Mouse (Mus musculus) spleen, embryonic (tissue): ENCODE data around the gene 6430548M08Rik.

Experiments used
- CTCF ChIA-PET: fragments of 350-600 bp; sonication (Branson Sonifier 250); formaldehyde crosslinking; loops from one replicate; lab custom pipeline; 2022; lab: Charles Lee

Gene 6430548M08Rik

GRCm38 (mm10) chr8:120143911-120144651, 30.1 kb downstream of the 6430548M08Rik start:
- CTCF ChIA-PET: no interaction called here

GRCm38 (mm10) chr8:120144652-120145301, 30.8 kb downstream of the 6430548M08Rik start:
- CTCF ChIA-PET: interaction anchor here (0.5 kb wide), 1 partner anchor 27 kb away, joined by 10 read pairs; no protein-coding TSS in a partner anchor

- CTCF ChIA-PET: no interaction called here
These were observed 32.1 kb downstream of the 6430548M08Rik start for GRCm38 (mm10) chr8:120146051-120146450.

GRCm38 (mm10) chr8:120150028-120150427, 36.1 kb downstream of the 6430548M08Rik start:
- CTCF ChIA-PET: no interaction called here

- CTCF ChIA-PET: interaction anchor here (0.6 kb wide), 1 partner anchor 110 kb away, joined by 7 read pairs; no protein-coding TSS in a partner anchor
These were observed 37.2 kb downstream of the 6430548M08Rik start for GRCm38 (mm10) chr8:120151151-120151550.

GRCm38 (mm10) chr8:120152636-120153035, 38.7 kb downstream of the 6430548M08Rik start:
- CTCF ChIA-PET: interaction anchor here (0.6 kb wide), 1 partner anchor 149 kb away, joined by 3 read pairs; no protein-coding TSS in a partner anchor

GRCm38 (mm10) chr8:120160366-120160765, 46.4 kb downstream of the 6430548M08Rik start:
- CTCF ChIA-PET: no interaction called here

GRCm38 (mm10) chr8:120161658-120162403, 47.9 kb downstream of the 6430548M08Rik start:
- CTCF ChIA-PET: interaction anchor here (0.5 kb wide), 1 partner anchor 11 kb away, joined by 3 read pairs; no protein-coding TSS in a partner anchor

- CTCF ChIA-PET: interaction anchor here (0.5 kb wide), 1 partner anchor 11 kb away, joined by 3 read pairs; no protein-coding TSS in a partner anchor
These were observed 48.4 kb downstream of the 6430548M08Rik start for GRCm38 (mm10) chr8:120162404-120162752.

GRCm38 (mm10) chr8:120163376-120163775, 49.4 kb downstream of the 6430548M08Rik start:
- CTCF ChIA-PET: no interaction called here

GRCm38 (mm10) chr8:120164026-120164425, 50.1 kb downstream of the 6430548M08Rik start:
- CTCF ChIA-PET: no interaction called here

- CTCF ChIA-PET: no interaction called here
These were observed 53.2 kb downstream of the 6430548M08Rik start for GRCm38 (mm10) chr8:120167136-120167535.

- CTCF ChIA-PET: interaction anchor here (0.6 kb wide), 1 partner anchor 56 kb away, joined by 3 read pairs; no protein-coding TSS in a partner anchor
These were observed 53.9 kb downstream of the 6430548M08Rik start for GRCm38 (mm10) chr8:120167821-120168220.

GRCm38 (mm10) chr8:120169119-120169518, 55.2 kb downstream of the 6430548M08Rik start:
- CTCF ChIA-PET: no interaction called here

- CTCF ChIA-PET: interaction anchor here (0.7 kb wide), 1 partner anchor 11 kb away, joined by 3 read pairs; no protein-coding TSS in a partner anchor
These were observed 59.2 kb downstream of the 6430548M08Rik start for GRCm38 (mm10) chr8:120173195-120173594.

- CTCF ChIA-PET: no interaction called here
These were observed 60.7 kb downstream of the 6430548M08Rik start for GRCm38 (mm10) chr8:120174606-120175005.

GRCm38 (mm10) chr8:120176605-120177004, 62.7 kb downstream of the 6430548M08Rik start:
- CTCF ChIA-PET: interaction anchor here (0.6 kb wide), 2 partner anchors 391 to 723 kb away, joined by 4 to 7 read pairs; no protein-coding TSS in a partner anchor

- CTCF ChIA-PET: interaction anchor here (0.6 to 0.7 kb wide), 2 partner anchors 36 to 724 kb away, joined by 3 to 4 read pairs; no protein-coding TSS in a partner anchor
These were observed 63.6 kb downstream of the 6430548M08Rik start, which contains the start of gene Fam92b for GRCm38 (mm10) chr8:120177318-120178123. TSS of gene Fam92b (minus strand) at chr8:120177466.

- CTCF ChIA-PET: interaction anchor here (0.7 kb wide), 1 partner anchor 36 kb away, joined by 3 read pairs; no protein-coding TSS in a partner anchor
These were observed 64.2 kb downstream of the 6430548M08Rik start for GRCm38 (mm10) chr8:120178124-120178514.

GRCm38 (mm10) chr8:120179027-120179431, 65.1 kb downstream of the 6430548M08Rik start:
- CTCF ChIA-PET: interaction anchor here (0.7 kb wide), 1 partner anchor 310 kb away, joined by 3 read pairs; no protein-coding TSS in a partner anchor
